Mouse (Mus musculus) testis, adult 2 months (tissue): Measurements from ENCODE around the gene Klrc3. TPM values are rescaled to one million over a fixed set of nuclear protein-coding genes. Genes with fewer than 3 reads are reported as not detected.

Experiments used
- H3K27ac ChIP-seq: fragments of 200-500 bp; 2 replicates; pipeline ENCODE4 v1.5.1; 2012; ENCODE audit warnings: low read depth, low read length; ENCODE audit not compliant: control insufficient read depth, insufficient read depth
- H3K27me3 ChIP-seq: fragments of 200-500 bp; 2 replicates; pipeline ENCODE4 v1.6.1; 2012; ENCODE audit warnings: mild to moderate bottlenecking, low read length, moderate library complexity; ENCODE audit not compliant: control insufficient read depth, insufficient read depth
- H3K36me3 ChIP-seq: fragments of 200-500 bp; 2 replicates; pipeline ENCODE4 v1.6.1; 2012; ENCODE audit warnings: mild to moderate bottlenecking, low read length; ENCODE audit not compliant: control insufficient read depth, insufficient read depth
- H3K4me1 ChIP-seq: fragments of 200-500 bp; 2 replicates; pipeline ENCODE4 v1.6.1; 2012; ENCODE audit warnings: low read length; ENCODE audit not compliant: control insufficient read depth, insufficient read depth
- H3K4me3 ChIP-seq: fragments of 200-500 bp; 2 replicates; pipeline ENCODE4 v1.5.1; 2012; ENCODE audit warnings: low read depth, mild to moderate bottlenecking, low read length, moderate library complexity, mixed read lengths; ENCODE audit not compliant: control insufficient read depth
- CTCF ChIP-seq: fragments of 200-500 bp; IDR thresholded peaks from 2 replicates; pipeline ENCODE4 v1.5.1; 2012; ENCODE audit warnings: low read depth, mild to moderate bottlenecking, inconsistent platforms, low read length, moderate library complexity; ENCODE audit not compliant: control insufficient read depth, insufficient read depth, insufficient replicate concordance
- POLR2A ChIP-seq: fragments of 200-500 bp; IDR thresholded peaks from 2 replicates; pipeline ENCODE4 v1.6.1; 2012; ENCODE audit warnings: low read depth, mild to moderate bottlenecking, inconsistent platforms, low read length, moderate library complexity; ENCODE audit not compliant: control insufficient read depth
- polyA plus RNA-seq: library from polyadenylated mRNA; depleted of rRNA; stranded (reverse); fragments of >200 nt; gene quantifications from 2 replicates; pipeline ENCODE4 v1.2.3, GENCODE M21; 2012; rRNA removed

Gene Klrc3
- polyA plus RNA-seq, 1 experiment = not detected

DNA sequence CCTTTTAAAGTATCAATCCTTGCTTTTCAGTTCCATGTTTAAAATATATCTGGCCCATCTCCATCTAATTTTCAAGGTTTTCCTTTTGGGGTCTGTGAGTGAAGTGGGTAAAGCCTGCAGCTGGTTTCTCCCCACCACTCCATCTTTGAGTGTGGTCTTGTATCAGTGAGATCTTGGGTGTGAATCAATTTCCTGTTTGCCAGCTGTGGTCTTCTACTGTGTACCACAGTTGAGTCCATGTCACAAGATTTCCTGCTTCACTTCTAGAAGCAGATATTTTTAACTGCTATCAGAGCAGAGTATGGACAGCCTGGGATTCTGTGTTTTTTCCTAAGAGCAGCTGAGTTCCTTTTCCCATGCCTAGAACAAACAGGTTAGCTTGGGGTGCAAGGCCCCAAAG is 34.8 kb downstream of the Klrc3 start:
- H3K4me3 ChIP-seq = no peak overlapping the region
- no peaks in the 10 kb centered on the region for H3K27me3 ChIP-seq
- no peaks in the 10 kb centered on the region for H3K36me3 ChIP-seq
- no peak overlapping the region for H3K27ac ChIP-seq
- TF ChIP-seq CTCF (no peak), POLR2A (no peak)
- H3K4me1 ChIP-seq = no peaks in the 10 kb centered on the region

GRCm38 (mm10) chr6:129591508-129591907 is 51.6 kb downstream of the Klrc3 start, which contains the start of gene Klrd1:
Gene Klrd1 (plus strand): TSS chr6:129591782.
- no peak within 1 kb of the TSS for H3K4me3 ChIP-seq
- no peaks in the 10 kb centered on the region for H3K27me3 ChIP-seq
- no peaks in the 10 kb centered on the region for H3K4me1 ChIP-seq
- H3K27ac ChIP-seq = no peak within 1 kb of the TSS
- TF ChIP-seq CTCF = no peak
- TF ChIP-seq POLR2A = no peak
- no peaks in the 10 kb centered on the region for H3K36me3 ChIP-seq

Other genes with a start within 250 kb of the Klrc3 start
- 0.04 TPM in 1 of 2 replicates, not detected in the other for gene Clec1b, start 246.0 kb downstream of the Klrc3 start, polyA plus RNA-seq
- gene Clec9a, start 234.5 kb downstream of the Klrc3 start, polyA plus RNA-seq = 0.06 TPM in 1 of 2 replicates, not detected in the other
- gene Clec1a, start 191.3 kb downstream of the Klrc3 start, polyA plus RNA-seq = 0.02 TPM in 1 of 2 replicates, not detected in the other
- 0.06 and 0.12 TPM in 2 replicates for gene Olr1, start 136.2 kb downstream of the Klrc3 start, polyA plus RNA-seq
- not detected in 2 replicates for gene Tmem52b, start 130.8 kb downstream of the Klrc3 start, polyA plus RNA-seq
- gene Gabarapl1, start 110.2 kb downstream of the Klrc3 start, polyA plus RNA-seq = 279 and 296 TPM in 2 replicates
- 0.14 TPM in 2 replicates for gene Klre1, start 65.4 kb downstream of the Klrc3 start, polyA plus RNA-seq
- not detected in 2 replicates for gene Klrd1, start 51.6 kb downstream of the Klrc3 start, polyA plus RNA-seq
- not detected in 2 replicates for gene Klrk1, start 19.5 kb downstream of the Klrc3 start, polyA plus RNA-seq
- gene Klrc2, start 17.4 kb upstream of the Klrc3 start, polyA plus RNA-seq = not detected in 2 replicates
- gene Klrc1, start 35.6 kb upstream of the Klrc3 start, polyA plus RNA-seq = not detected in 2 replicates
- gene Klri1, start 73.8 kb upstream of the Klrc3 start, polyA plus RNA-seq = not detected in 2 replicates
- gene Klri2, start 97.1 kb upstream of the Klrc3 start, polyA plus RNA-seq = not detected in 2 replicates
- gene Gm156, start 140.9 kb upstream of the Klrc3 start, polyA plus RNA-seq = not detected in 2 replicates
- not detected in 2 replicates for gene Gm17631, start 219.3 kb upstream of the Klrc3 start, polyA plus RNA-seq
- gene Klra17, start 233.3 kb upstream of the Klrc3 start, polyA plus RNA-seq = not detected in 2 replicates